Mouse (Mus musculus): ENCODE measurements around the gene Gtf3c5.

Gene Gtf3c5

GRCm38 (mm10) chr2:28607341-28608165 lies 24.0 kb upstream of the Gtf3c5 start:
- no peak for DNase-seq (ENCODE audit: low read depth, low spot score)

- DNase-seq (ENCODE audit: low read depth, low spot score): no peak
Observed at GRCm38 (mm10) chr2:28606601-28607340, 23.2 kb upstream of the Gtf3c5 start.

GRCm38 (mm10) chr2:28605789-28606541 lies 22.4 kb upstream of the Gtf3c5 start:
- DNase-seq (ENCODE audit: low read depth, low spot score): no peak

GRCm38 (mm10) chr2:28603542-28603941 lies 20.0 kb upstream of the Gtf3c5 start:
- no peak for DNase-seq (ENCODE audit: low read depth, low spot score)

GRCm38 (mm10) chr2:28601720-28602590 lies 18.4 kb upstream of the Gtf3c5 start:
- no peak for DNase-seq (ENCODE audit: low read depth, low spot score)

- DNase-seq (ENCODE audit: low read depth, low spot score): no peak
Observed at GRCm38 (mm10) chr2:28599569-28599900, 16.0 kb upstream of the Gtf3c5 start.

GRCm38 (mm10) chr2:28598692-28599568 lies 15.4 kb upstream of the Gtf3c5 start:
- no peak for DNase-seq (ENCODE audit: low read depth, low spot score)

- no peak for DNase-seq (ENCODE audit: low read depth, low spot score)
Observed at GRCm38 (mm10) chr2:28597733-28598547, 14.4 kb upstream of the Gtf3c5 start.

GRCm38 (mm10) chr2:28596998-28597397 lies 13.4 kb upstream of the Gtf3c5 start:
- no peak for DNase-seq (ENCODE audit: low read depth, low spot score)

- no peak for DNase-seq (ENCODE audit: low read depth, low spot score)
Observed at GRCm38 (mm10) chr2:28596021-28596420, 12.5 kb upstream of the Gtf3c5 start.

GRCm38 (mm10) chr2:28592809-28593208 lies 9.3 kb upstream of the Gtf3c5 start:
- peak; percentile 34 for DNase-seq (ENCODE audit: low read depth, low spot score)

- DNase-seq (ENCODE audit: low read depth, low spot score): peak; percentile 43
Observed at GRCm38 (mm10) chr2:28591479-28591878, 7.9 kb upstream of the Gtf3c5 start.

- DNase-seq (ENCODE audit: low read depth, low spot score): no peak
Observed at GRCm38 (mm10) chr2:28588574-28588973, 5.0 kb upstream of the Gtf3c5 start.

GRCm38 (mm10) chr2:28585730-28586129 lies 2.2 kb upstream of the Gtf3c5 start:
- no peak for DNase-seq (ENCODE audit: low read depth, low spot score)

GRCm38 (mm10) chr2:28585043-28585571 lies 1.6 kb upstream of the Gtf3c5 start:
- DNase-seq (ENCODE audit: low read depth, low spot score): peak; percentile 80

GRCm38 (mm10) chr2:28582647-28583353 lies 751 bp downstream of the Gtf3c5 start:
- DNase-seq (ENCODE audit: low read depth, low spot score): peak; percentile 75

GRCm38 (mm10) chr2:28578003-28578402 lies 5.5 kb downstream of the Gtf3c5 start:
- no peak for DNase-seq (ENCODE audit: low read depth, low spot score)

GRCm38 (mm10) chr2:28576815-28577214 lies 6.7 kb downstream of the Gtf3c5 start:
- no peak for DNase-seq (ENCODE audit: low read depth, low spot score)

- no peak for DNase-seq (ENCODE audit: low read depth, low spot score)
Observed at GRCm38 (mm10) chr2:28575341-28575740, 8.2 kb downstream of the Gtf3c5 start.

All from skeletal muscle tissue, adult 2 months (tissue).